Mouse (Mus musculus): Measurements from ENCODE around the gene Snrpd2. TPM values are rescaled to one million over a fixed set of nuclear protein-coding genes. Genes with fewer than 3 reads are reported as not detected.
A peak's percentile ranks its signal among the peaks of the same experiment; 100 is the strongest.

The Snrpd2 gene
- total and polyA plus RNA-seq, 2 experiments from 2014 or later = 45.6 to 84.9 TPM

- no peak for ATAC-seq (ENCODE audit: insufficient read depth, low read depth)
- Histone ChIP-seq H3K27ac (ENCODE audit: low read depth) (no peak overlapping the region), H3K9ac (replicated peaks; ENCODE audit: low read depth, low read length) (no peak overlapping the region), H3K4me2 (ENCODE audit: low read depth, low read length) (no peak overlapping the region), H3K4me1 (ENCODE audit: control insufficient read depth, insufficient read depth) (peaks cover 11% of the 10 kb centered on the region), H3K9me3 (replicated peaks; ENCODE audit: control insufficient read depth, low read length) (no peaks in the 10 kb centered on the region), H3K36me3 (replicated peaks; ENCODE audit: control insufficient read depth, insufficient read depth, low read length) (no peaks in the 10 kb centered on the region), H3K4me3 (ENCODE audit: low read depth, low read length) (no peak overlapping the region), H3K27me3 (ENCODE audit: control insufficient read depth, insufficient read depth, low read length) (peaks cover 43% of the 10 kb centered on the region)
- no peak for DNase-seq (ENCODE audit: low spot score)
- TF ChIP-seq CTCF (IDR thresholded peaks at IDR 0.05; ENCODE audit: low read depth) (no peak), EP300 (IDR thresholded peaks at IDR 0.05; ENCODE audit: low read depth) (no peak)
- 14% methylated on average over 18 of the region's 18 CpGs for WGBS
These were observed 28.5 kb downstream of the Snrpd2 start for GRCm38 (mm10) chr7:19178035-19178434.

GRCm38 (mm10) chr7:19178443-19179092, 29.0 kb downstream of the Snrpd2 start:
- WGBS = 7% methylated on average over 27 of the region's 27 CpGs
- peaks cover 11% of the 10 kb centered on the region for H3K4me1 ChIP-seq (ENCODE audit: control insufficient read depth, insufficient read depth)
- H3K4me2 ChIP-seq (ENCODE audit: low read depth, low read length) = peak overlapping the region; percentile 9
- no peak for TF ChIP-seq EP300 (IDR thresholded peaks at IDR 0.05; ENCODE audit: low read depth)
- TF ChIP-seq CTCF (IDR thresholded peaks at IDR 0.05; ENCODE audit: low read depth) = peak; percentile 82
- H3K27me3 ChIP-seq (ENCODE audit: control insufficient read depth, insufficient read depth, low read length) = peaks cover 43% of the 10 kb centered on the region
- H3K9me3 ChIP-seq (replicated peaks; ENCODE audit: control insufficient read depth, low read length) = no peaks in the 10 kb centered on the region
- H3K36me3 ChIP-seq (replicated peaks; ENCODE audit: control insufficient read depth, insufficient read depth, low read length) = no peaks in the 10 kb centered on the region
- DNase-seq (ENCODE audit: low spot score) = peak; percentile 52
- no peak overlapping the region for H3K9ac ChIP-seq (replicated peaks; ENCODE audit: low read depth, low read length)
- H3K27ac ChIP-seq (ENCODE audit: low read depth) = no peak overlapping the region
- no peak for ATAC-seq (ENCODE audit: insufficient read depth, low read depth)
- no peak overlapping the region for H3K4me3 ChIP-seq (ENCODE audit: low read depth, low read length)

DNA sequence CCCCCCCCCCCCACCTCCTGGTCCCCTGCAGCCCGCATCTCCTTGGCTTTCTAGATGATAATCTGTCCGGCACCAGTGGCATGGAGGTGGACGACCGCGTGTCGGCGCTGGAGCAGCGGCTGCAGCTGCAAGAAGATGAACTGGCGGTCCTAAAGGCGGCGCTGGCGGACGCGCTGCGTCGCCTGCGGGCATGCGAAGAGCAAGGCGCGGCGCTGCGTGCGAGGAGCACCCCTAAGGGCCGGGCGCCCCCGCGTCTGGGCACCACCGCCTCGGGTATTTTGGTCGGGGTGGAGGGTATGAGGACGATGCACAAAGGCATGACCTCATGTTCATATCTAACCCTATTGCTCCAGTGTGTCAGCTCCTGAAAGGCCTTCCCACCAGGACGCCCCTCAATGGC, 29.7 kb downstream of the Snrpd2 start:
- TF ChIP-seq EP300 (IDR thresholded peaks at IDR 0.05; ENCODE audit: low read depth) = no peak
- peak; percentile 73 for TF ChIP-seq CTCF (IDR thresholded peaks at IDR 0.05; ENCODE audit: low read depth)
- no peaks in the 10 kb centered on the region for H3K9me3 ChIP-seq (replicated peaks; ENCODE audit: control insufficient read depth, low read length)
- WGBS = under 1% methylated on average over 26 of the region's 32 CpGs
- H3K36me3 ChIP-seq (replicated peaks; ENCODE audit: control insufficient read depth, insufficient read depth, low read length) = no peaks in the 10 kb centered on the region
- H3K27me3 ChIP-seq (ENCODE audit: control insufficient read depth, insufficient read depth, low read length) = peaks cover 43% of the 10 kb centered on the region
- no peak overlapping the region for H3K27ac ChIP-seq (ENCODE audit: low read depth)
- peak overlapping the region; percentile 32 for H3K4me2 ChIP-seq (ENCODE audit: low read depth, low read length)
- no peak overlapping the region for H3K9ac ChIP-seq (replicated peaks; ENCODE audit: low read depth, low read length)
- H3K4me3 ChIP-seq (ENCODE audit: low read depth, low read length) = 0 out of 2 replicates have a peak overlapping the region, but pooled peaks have one; percentile 10
- DNase-seq (ENCODE audit: low spot score) = peak; percentile 65
- 0 out of 2 replicates have a peak, but pooled peaks have one; percentile 15 for ATAC-seq (ENCODE audit: insufficient read depth, low read depth)
- H3K4me1 ChIP-seq (ENCODE audit: control insufficient read depth, insufficient read depth) = peaks cover 16% of the 10 kb centered on the region

- H3K27ac ChIP-seq (ENCODE audit: low read depth) = no peak overlapping the region
- ATAC-seq (ENCODE audit: insufficient read depth, low read depth) (no peak), DNase-seq (ENCODE audit: low spot score) (no peak)
- no peak overlapping the region for H3K9ac ChIP-seq (replicated peaks; ENCODE audit: low read depth, low read length)
- no peaks in the 10 kb centered on the region for H3K36me3 ChIP-seq (replicated peaks; ENCODE audit: control insufficient read depth, insufficient read depth, low read length)
- WGBS = 54% methylated on average over 6 of the region's 6 CpGs
- TF ChIP-seq CTCF (IDR thresholded peaks at IDR 0.05; ENCODE audit: low read depth) (no peak), EP300 (IDR thresholded peaks at IDR 0.05; ENCODE audit: low read depth) (no peak)
- no peaks in the 10 kb centered on the region for H3K9me3 ChIP-seq (replicated peaks; ENCODE audit: control insufficient read depth, low read length)
- peaks cover 43% of the 10 kb centered on the region for H3K27me3 ChIP-seq (ENCODE audit: control insufficient read depth, insufficient read depth, low read length)
- H3K4me3 ChIP-seq (ENCODE audit: low read depth, low read length) = no peak overlapping the region
- H3K4me1 ChIP-seq (ENCODE audit: control insufficient read depth, insufficient read depth) = peaks cover 23% of the 10 kb centered on the region
- H3K4me2 ChIP-seq (ENCODE audit: low read depth, low read length) = no peak overlapping the region
These were observed 30.4 kb downstream of the Snrpd2 start for GRCm38 (mm10) chr7:19179936-19180335.

DNA sequence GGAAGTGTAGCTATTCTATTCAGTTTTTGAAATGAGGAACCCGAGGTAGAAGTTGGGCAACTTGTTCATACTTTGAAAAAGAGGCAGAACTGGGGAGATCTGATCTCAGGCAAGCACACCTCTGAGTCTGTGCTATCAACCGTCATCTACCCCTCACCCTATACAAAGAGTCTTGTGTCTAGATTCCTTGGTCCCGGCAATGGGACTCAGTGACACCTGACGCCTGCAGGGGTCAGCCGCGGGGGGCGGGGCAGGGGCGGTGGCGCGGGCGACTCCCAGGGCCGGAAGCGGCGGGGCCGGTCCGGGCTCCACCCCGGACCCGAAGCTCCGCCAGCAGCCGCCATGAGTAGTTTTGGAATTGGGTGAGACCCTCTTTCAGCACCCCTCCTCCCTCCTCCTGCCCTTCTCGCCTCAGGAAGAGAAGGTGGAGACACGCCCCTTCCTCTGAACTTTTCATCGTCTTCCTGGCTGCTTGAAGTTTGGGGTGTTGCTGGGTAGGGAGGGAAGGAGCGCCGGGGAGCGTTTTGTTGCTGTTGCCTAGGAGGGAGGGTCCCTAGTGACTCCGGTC, 31.4 kb downstream of the Snrpd2 start:
- Histone ChIP-seq H3K4me3 (ENCODE audit: low read depth, low read length) (peak overlapping the region; percentile 77), H3K27me3 (ENCODE audit: control insufficient read depth, insufficient read depth, low read length) (peaks cover 36% of the 10 kb centered on the region), H3K9ac (replicated peaks; ENCODE audit: low read depth, low read length) (peak overlapping the region; percentile 73), H3K9me3 (replicated peaks; ENCODE audit: control insufficient read depth, low read length) (no peaks in the 10 kb centered on the region), H3K36me3 (replicated peaks; ENCODE audit: control insufficient read depth, insufficient read depth, low read length) (no peaks in the 10 kb centered on the region), H3K27ac (ENCODE audit: low read depth) (peak overlapping the region; percentile 54), H3K4me2 (ENCODE audit: low read depth, low read length) (peak overlapping the region; percentile 87), H3K4me1 (ENCODE audit: control insufficient read depth, insufficient read depth) (peaks cover 24% of the 10 kb centered on the region)
- no peak for DNase-seq (ENCODE audit: low spot score)
- under 1% methylated on average over 23 of the region's 27 CpGs for WGBS
- peak; percentile 64 for ATAC-seq (ENCODE audit: insufficient read depth, low read depth)
- no peak for TF ChIP-seq EP300 (IDR thresholded peaks at IDR 0.05; ENCODE audit: low read depth)
- no peak for TF ChIP-seq CTCF (IDR thresholded peaks at IDR 0.05; ENCODE audit: low read depth)
